Mouse (Mus musculus): ENCODE data around the gene Gpn3. TPM values are rescaled to one million over a fixed set of nuclear protein-coding genes. Genes with fewer than 3 reads are reported as not detected.

Gene Gpn3
- 52.3 and 59.5 TPM in 2 replicates for polyA plus RNA-seq (2014; fragmentation: Nextera tagmentation; extraction: Ambion mirVana)

DNA sequence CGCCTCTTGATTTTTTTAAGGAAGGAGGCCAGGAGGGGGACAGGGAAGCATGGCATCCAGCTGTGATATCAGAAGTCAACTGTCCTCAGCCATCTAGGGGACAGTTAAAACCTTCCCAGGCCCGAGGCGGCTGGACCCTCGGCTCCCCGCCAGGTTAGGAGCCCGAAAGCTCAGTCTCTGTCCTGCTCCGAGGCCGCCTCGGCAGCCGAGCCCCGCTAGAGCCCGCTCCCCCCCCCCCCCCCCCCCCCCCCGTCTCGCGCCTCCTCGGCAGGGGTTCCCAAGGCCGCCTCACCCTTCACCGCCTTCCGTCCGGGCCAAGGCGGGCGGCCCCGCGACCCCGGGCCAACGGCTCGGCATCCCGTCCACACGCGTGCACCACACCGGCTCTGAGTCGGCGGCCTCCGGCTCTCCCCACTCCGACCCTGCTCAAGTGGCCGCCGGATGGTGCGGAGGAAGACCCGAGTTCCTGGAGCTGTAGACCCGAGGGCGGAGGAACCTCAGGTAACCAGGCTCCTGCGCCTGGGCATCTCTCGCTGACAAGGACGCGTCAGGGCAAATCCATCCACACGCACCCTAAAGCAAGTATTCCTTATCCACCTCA is at the start of gene Gpn3:
Gene Gpn3, plus strand, starts transcription at position 286 of the 601 bp plus-strand sequence.
- 1% methylated on average over 31 of the region's 46 CpGs for WGBS
- ATAC-seq (ENCODE audit: insufficient number of reproducible peaks, insufficient read depth, low FRiP score, low read depth) = peak; percentile 70
- peaks cover 58% of the 10 kb centered on the region for H3K36me3 ChIP-seq (ENCODE audit: control insufficient read depth, insufficient read depth, low read length)

DNA sequence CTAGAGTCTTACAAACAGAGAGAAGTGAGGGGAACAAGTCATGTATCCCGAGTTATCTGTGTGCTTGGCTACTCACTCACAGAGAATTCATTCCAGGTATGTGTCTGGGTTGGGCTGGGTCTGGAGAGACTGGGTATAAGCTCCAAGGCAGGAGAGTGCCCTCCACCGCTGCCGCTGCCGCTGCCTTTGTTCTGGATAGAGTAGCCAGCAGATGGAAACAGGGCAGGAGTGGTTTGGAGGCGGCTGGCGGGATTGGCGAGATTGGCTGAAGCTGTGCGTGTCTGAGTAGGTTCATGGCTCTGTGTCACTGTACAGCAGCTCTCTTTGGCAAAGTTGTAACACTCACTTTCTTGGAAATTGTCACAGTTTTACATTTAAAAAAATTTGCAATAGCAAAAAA is 48.2 kb upstream of the Gpn3 start:
- Histone ChIP-seq H3K36me3 (ENCODE audit: control insufficient read depth, insufficient read depth, low read length) (peaks cover 64% of the 10 kb centered on the region), H3K27ac (replicated peaks in 1 of 2; ENCODE audit: control insufficient read depth in 1 of 2, insufficient read depth in 1 of 2, low read depth in 2 of 2, low read length in 2 of 2) (peak overlapping the region; percentile 7 to 34; a peak in 1 of 4 replicates)

More for the DNA sequence above, at the start of gene Gpn3:
- Histone ChIP-seq H3K4me1 (ENCODE audit: control insufficient read depth in 2 of 2, insufficient read depth in 2 of 2, low read length in 2 of 2) (peaks cover 2 to 16% of the 10 kb centered on the region in 2 experiments; a peak in 3 of 4 replicates), H3K27ac (replicated peaks in 1 of 2; ENCODE audit: control insufficient read depth in 1 of 2, insufficient read depth in 1 of 2, low read depth in 2 of 2, low read length in 2 of 2) (peak within 1 kb of the TSS; percentile 89 to 96), H3K4me3 (ENCODE audit: control insufficient read depth in 1 of 2, insufficient read depth in 1 of 2, low read depth in 1 of 2, low read length in 2 of 2) (peak within 1 kb of the TSS; percentile 81 to 93), H3K9ac (ENCODE audit: low read length) (peak within 1 kb of the TSS; percentile 90), H3K9me3 (ENCODE audit: control insufficient read depth, low read length) (no peaks in the 10 kb centered on the region), H3K27me3 (ENCODE audit: control insufficient read depth, insufficient read depth, low read length) (no peaks in the 10 kb centered on the region), H3K4me2 (ENCODE audit: low read length) (peak within 1 kb of the TSS; percentile 92)

DNA sequence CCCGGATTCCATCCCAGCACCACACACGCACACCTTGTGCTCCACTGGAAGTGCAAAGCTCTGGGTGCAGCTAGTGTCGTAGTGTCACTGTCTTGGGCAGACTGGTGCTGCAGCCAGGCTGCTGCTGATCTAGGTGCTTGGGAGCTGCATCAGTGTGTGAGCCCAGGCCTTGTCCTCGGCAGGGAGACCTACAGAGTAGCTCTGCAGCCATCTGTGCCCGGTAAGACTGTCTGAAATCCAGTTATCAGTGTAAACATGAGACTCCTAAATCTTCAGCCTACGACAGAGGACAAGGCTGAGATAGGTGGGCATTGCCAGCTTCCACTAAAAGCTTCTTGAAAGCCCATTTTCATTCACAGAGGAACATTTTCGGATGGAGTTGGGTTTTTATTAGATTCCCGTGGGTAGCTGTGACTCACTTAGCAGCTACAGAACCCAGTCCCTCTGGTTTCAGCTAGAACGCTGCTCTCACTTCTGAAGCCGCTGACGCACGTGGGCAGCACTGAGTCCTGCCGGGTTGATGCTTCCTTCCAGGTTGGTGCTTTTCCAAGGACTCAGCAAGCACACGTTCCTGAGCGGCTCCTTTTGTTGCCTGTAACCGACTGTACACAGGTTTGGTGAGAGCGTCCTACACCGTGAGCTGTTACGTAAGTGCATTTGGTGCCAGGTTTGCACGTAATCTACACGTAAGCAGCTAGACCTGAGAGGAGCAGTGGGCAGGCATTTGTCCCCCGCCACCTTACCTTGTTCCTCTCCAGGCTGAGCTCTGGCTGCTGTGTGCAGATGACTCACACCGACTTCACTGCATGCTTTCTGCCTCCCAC is 46.9 kb upstream of the Gpn3 start:
- 87% methylated on average over 23 of the region's 23 CpGs for WGBS
- Histone ChIP-seq H3K36me3 (ENCODE audit: control insufficient read depth, insufficient read depth, low read length) (peaks cover 64% of the 10 kb centered on the region), H3K9me3 (ENCODE audit: control insufficient read depth, low read length) (no peaks in the 10 kb centered on the region), H3K4me1 (ENCODE audit: control insufficient read depth in 2 of 2, insufficient read depth in 2 of 2, low read length in 2 of 2) (peaks cover 9 to 13% of the 10 kb centered on the region in 2 experiments), H3K27ac (replicated peaks in 1 of 2; ENCODE audit: control insufficient read depth in 1 of 2, insufficient read depth in 1 of 2, low read depth in 2 of 2, low read length in 2 of 2) (no peak overlapping the region), H3K4me3 (ENCODE audit: control insufficient read depth in 1 of 2, insufficient read depth in 1 of 2, low read depth in 1 of 2, low read length in 2 of 2) (no peak overlapping the region), H3K27me3 (ENCODE audit: control insufficient read depth, insufficient read depth, low read length) (no peaks in the 10 kb centered on the region), H3K4me2 (ENCODE audit: low read length) (no peak overlapping the region), H3K9ac (ENCODE audit: low read length) (no peak overlapping the region)
- no peak for ATAC-seq (ENCODE audit: insufficient number of reproducible peaks, insufficient read depth, low FRiP score, low read depth)

More for the DNA sequence above, 48.2 kb upstream of the Gpn3 start:
- H3K9me3 ChIP-seq (ENCODE audit: control insufficient read depth, low read length) = no peaks in the 10 kb centered on the region
- WGBS = 54% methylated on average over 8 of the region's 8 CpGs
- H3K4me3 ChIP-seq (ENCODE audit: control insufficient read depth in 1 of 2, insufficient read depth in 1 of 2, low read depth in 1 of 2, low read length in 2 of 2) = no peak overlapping the region
- peaks cover 12 to 24% of the 10 kb centered on the region in 2 experiments for H3K4me1 ChIP-seq (ENCODE audit: control insufficient read depth in 2 of 2, insufficient read depth in 2 of 2, low read length in 2 of 2)
- no peak overlapping the region for H3K4me2 ChIP-seq (ENCODE audit: low read length)
- no peak for ATAC-seq (ENCODE audit: insufficient number of reproducible peaks, insufficient read depth, low FRiP score, low read depth)
- no peaks in the 10 kb centered on the region for H3K27me3 ChIP-seq (ENCODE audit: control insufficient read depth, insufficient read depth, low read length)
- no peak overlapping the region for H3K9ac ChIP-seq (ENCODE audit: low read length)

DNA sequence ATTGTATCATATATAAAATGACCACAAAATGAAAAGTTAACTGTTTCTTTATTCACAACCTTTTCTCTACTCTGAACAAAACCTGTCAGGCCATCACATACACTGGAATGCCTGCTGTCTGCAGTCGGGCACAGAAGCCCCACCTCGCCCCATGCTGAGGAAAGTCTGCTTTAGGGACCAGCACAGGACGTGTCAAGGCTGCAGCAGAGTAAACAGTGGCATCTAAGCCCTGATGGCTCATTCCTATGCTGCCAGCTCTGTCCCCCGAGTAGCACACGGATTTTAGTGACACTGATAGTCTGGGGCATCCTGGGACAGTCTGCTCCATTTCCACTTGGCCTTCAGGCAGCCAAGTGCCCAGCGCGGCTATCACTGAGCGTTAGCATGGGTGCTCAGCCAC is 46.2 kb upstream of the Gpn3 start:
- WGBS = 84% methylated on average over 8 of the region's 8 CpGs
- no peaks in the 10 kb centered on the region for H3K9me3 ChIP-seq (ENCODE audit: control insufficient read depth, low read length)
- peaks cover 2 to 7% of the 10 kb centered on the region in 2 experiments; a peak in 3 of 4 replicates for H3K4me1 ChIP-seq (ENCODE audit: control insufficient read depth in 2 of 2, insufficient read depth in 2 of 2, low read length in 2 of 2)
- peaks cover 60% of the 10 kb centered on the region for H3K36me3 ChIP-seq (ENCODE audit: control insufficient read depth, insufficient read depth, low read length)
- H3K4me2 ChIP-seq (ENCODE audit: low read length) = no peak overlapping the region
- H3K9ac ChIP-seq (ENCODE audit: low read length) = no peak overlapping the region
- no peak overlapping the region for H3K27ac ChIP-seq (replicated peaks in 1 of 2; ENCODE audit: control insufficient read depth in 1 of 2, insufficient read depth in 1 of 2, low read depth in 2 of 2, low read length in 2 of 2)
- no peak overlapping the region for H3K4me3 ChIP-seq (ENCODE audit: control insufficient read depth in 1 of 2, insufficient read depth in 1 of 2, low read depth in 1 of 2, low read length in 2 of 2)
- no peak for ATAC-seq (ENCODE audit: insufficient number of reproducible peaks, insufficient read depth, low FRiP score, low read depth)
- no peaks in the 10 kb centered on the region for H3K27me3 ChIP-seq (ENCODE audit: control insufficient read depth, insufficient read depth, low read length)

DNA sequence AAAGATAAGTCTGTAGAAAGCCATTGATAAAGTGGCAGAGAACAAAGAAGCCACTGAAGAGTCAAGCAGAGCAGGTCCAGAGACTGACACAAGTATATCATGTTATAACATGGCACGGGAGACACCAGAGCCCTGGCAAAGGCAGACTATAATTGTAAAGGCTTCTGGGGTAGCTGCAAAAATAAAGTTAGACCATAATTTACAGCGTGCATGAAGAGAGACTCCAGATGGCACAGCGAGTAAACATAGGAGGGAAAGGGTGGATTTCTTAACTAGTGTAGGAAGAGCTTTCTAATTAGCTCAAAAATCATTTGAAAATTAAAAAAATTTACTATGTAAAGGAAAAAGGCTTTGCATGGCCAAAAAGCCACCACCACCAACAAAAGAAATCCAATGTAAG is 44.4 kb upstream of the Gpn3 start:
- H3K9me3 ChIP-seq (ENCODE audit: control insufficient read depth, low read length) = no peaks in the 10 kb centered on the region

DNA sequence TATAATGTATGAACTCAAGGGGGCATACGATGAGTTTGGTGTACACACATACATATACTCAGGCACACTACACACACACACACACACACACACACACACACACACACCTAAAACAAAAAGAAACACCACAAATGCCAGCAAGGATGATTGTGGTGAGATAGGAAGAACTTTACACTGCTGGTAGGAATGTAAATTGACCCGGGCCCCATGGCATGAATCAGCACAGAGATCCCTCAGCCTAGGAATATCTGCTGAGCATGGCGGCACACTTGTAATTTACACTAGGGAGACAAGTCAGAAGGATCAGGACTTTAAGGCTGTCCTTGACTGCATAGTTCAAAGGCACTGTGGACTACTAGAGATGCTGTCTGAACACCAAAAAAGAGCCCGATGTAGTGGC is 41.4 kb upstream of the Gpn3 start:
- H3K4me1 ChIP-seq (ENCODE audit: control insufficient read depth in 2 of 2, insufficient read depth in 2 of 2, low read length in 2 of 2) = no peaks in the 10 kb centered on the region
- WGBS = 83% methylated on average over 4 of the region's 4 CpGs
- no peak overlapping the region for H3K4me2 ChIP-seq (ENCODE audit: low read length)
- ATAC-seq (ENCODE audit: insufficient number of reproducible peaks, insufficient read depth, low FRiP score, low read depth) = no peak
- H3K9me3 ChIP-seq (ENCODE audit: control insufficient read depth, low read length) = no peaks in the 10 kb centered on the region
- no peak overlapping the region for H3K4me3 ChIP-seq (ENCODE audit: control insufficient read depth in 1 of 2, insufficient read depth in 1 of 2, low read depth in 1 of 2, low read length in 2 of 2)
- H3K36me3 ChIP-seq (ENCODE audit: control insufficient read depth, insufficient read depth, low read length) = peaks cover 20% of the 10 kb centered on the region
- H3K9ac ChIP-seq (ENCODE audit: low read length) = no peak overlapping the region
- no peak overlapping the region for H3K27ac ChIP-seq (replicated peaks in 1 of 2; ENCODE audit: control insufficient read depth in 1 of 2, insufficient read depth in 1 of 2, low read depth in 2 of 2, low read length in 2 of 2)
- H3K27me3 ChIP-seq (ENCODE audit: control insufficient read depth, insufficient read depth, low read length) = no peaks in the 10 kb centered on the region

More for the DNA sequence above, 44.4 kb upstream of the Gpn3 start:
- no peak for ATAC-seq (ENCODE audit: insufficient number of reproducible peaks, insufficient read depth, low FRiP score, low read depth)
- Histone ChIP-seq H3K36me3 (ENCODE audit: control insufficient read depth, insufficient read depth, low read length) (peaks cover 42% of the 10 kb centered on the region), H3K4me2 (ENCODE audit: low read length) (no peak overlapping the region), H3K4me1 (ENCODE audit: control insufficient read depth in 2 of 2, insufficient read depth in 2 of 2, low read length in 2 of 2) (peaks cover 0 to 4% of the 10 kb centered on the region in 2 experiments; a peak in 2 of 4 replicates), H3K4me3 (ENCODE audit: control insufficient read depth in 1 of 2, insufficient read depth in 1 of 2, low read depth in 1 of 2, low read length in 2 of 2) (no peak overlapping the region), H3K27ac (replicated peaks in 1 of 2; ENCODE audit: control insufficient read depth in 1 of 2, insufficient read depth in 1 of 2, low read depth in 2 of 2, low read length in 2 of 2) (no peak overlapping the region), H3K27me3 (ENCODE audit: control insufficient read depth, insufficient read depth, low read length) (no peaks in the 10 kb centered on the region), H3K9ac (ENCODE audit: low read length) (no peak overlapping the region)
- 85% methylated on average over 3 of the region's 3 CpGs for WGBS

DNA sequence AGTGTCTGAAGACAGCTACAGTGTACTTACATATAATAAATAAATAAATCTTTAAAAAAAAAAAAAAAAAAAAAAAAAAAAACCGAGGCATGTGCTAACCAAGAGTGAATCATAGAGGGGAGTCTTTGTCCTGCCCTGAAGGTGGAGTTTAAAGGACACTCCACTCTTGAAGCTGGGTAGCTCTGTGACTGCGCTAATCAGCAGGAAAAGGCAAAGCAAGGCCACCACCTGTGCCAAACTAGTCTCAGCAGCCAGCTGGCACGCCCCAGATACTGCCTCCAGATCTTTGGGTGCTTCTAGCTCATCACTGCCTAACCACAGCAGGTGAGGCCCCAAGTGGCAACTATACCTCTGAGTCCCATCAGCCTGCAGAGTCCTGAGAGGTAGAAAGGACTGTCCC is 37.0 kb upstream of the Gpn3 start:
- Histone ChIP-seq H3K27me3 (ENCODE audit: control insufficient read depth, insufficient read depth, low read length) (no peaks in the 10 kb centered on the region), H3K27ac (replicated peaks in 1 of 2; ENCODE audit: control insufficient read depth in 1 of 2, insufficient read depth in 1 of 2, low read depth in 2 of 2, low read length in 2 of 2) (no peak overlapping the region), H3K4me2 (ENCODE audit: low read length) (no peak overlapping the region), H3K4me1 (ENCODE audit: control insufficient read depth in 2 of 2, insufficient read depth in 2 of 2, low read length in 2 of 2) (no peaks in the 10 kb centered on the region), H3K4me3 (ENCODE audit: control insufficient read depth in 1 of 2, insufficient read depth in 1 of 2, low read depth in 1 of 2, low read length in 2 of 2) (no peak overlapping the region), H3K36me3 (ENCODE audit: control insufficient read depth, insufficient read depth, low read length) (no peaks in the 10 kb centered on the region), H3K9me3 (ENCODE audit: control insufficient read depth, low read length) (no peaks in the 10 kb centered on the region), H3K9ac (ENCODE audit: low read length) (no peak overlapping the region)
- 68% methylated on average over 3 of the region's 3 CpGs for WGBS
- ATAC-seq (ENCODE audit: insufficient number of reproducible peaks, insufficient read depth, low FRiP score, low read depth) = no peak

Data from heart, embryonic 14.5 days (tissue).